Mouse (Mus musculus): ENCODE results near the gene Polk. TPM values are rescaled to one million over a fixed set of nuclear protein-coding genes. Genes with fewer than 3 reads are reported as not detected.

Polk gene
- 10 to 100 TPM; 26.1 to 29.8 TPM for total RNA-seq (2021)
- long read RNA-seq, experiment 1, partial matches to known transcripts, result 1 of 3 reads
- long read RNA-seq, experiment 1, other reads (novel, unspliced or antisense), result 2 of 3 reads
- long read RNA-seq, experiment 2, full-length matches to known transcripts, result 2 of 2 reads
- long read RNA-seq, experiment 2, partial matches to known transcripts, result 0 of 2 reads
- long read RNA-seq, experiment 2, other reads (novel, unspliced or antisense), result 0 of 2 reads

DNA sequence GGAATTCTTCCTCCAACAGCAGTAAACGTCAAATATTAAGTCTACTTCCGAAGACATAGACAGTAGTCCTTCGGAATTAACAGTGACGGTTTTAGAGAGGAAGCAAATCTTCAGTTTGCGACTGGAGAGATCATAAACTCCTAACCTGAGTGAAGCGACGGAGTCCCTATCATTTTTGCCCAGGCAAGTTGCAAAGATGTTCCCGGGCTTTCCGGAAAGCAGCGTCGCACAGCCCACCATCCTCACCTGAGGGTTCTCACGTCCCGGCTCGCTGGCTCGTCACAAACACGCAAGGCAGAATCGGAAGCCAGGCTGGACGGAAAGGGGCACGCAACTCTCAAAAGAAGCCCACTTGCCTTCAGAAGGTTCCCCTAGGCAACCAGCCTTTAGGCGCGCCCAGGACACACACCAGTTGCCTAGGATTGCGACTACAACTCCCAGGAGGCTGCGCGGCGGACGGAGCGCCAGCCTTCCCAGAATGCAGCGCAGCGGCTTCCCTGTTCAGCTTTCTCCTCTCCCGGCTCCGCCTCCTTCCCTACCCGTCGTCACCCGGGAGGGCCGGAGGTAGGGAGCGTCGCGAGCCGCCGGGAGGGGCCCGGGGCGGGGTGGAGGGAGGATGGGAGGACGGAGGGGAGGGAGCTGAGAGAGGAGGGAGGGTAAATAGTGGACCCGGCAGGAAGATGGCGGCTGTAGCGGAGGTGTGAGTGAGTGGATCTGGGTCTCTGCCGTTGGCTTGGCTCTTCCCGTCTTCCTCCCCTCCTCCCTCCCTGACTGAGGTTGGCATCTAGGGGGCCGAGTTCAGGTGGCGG lies at the start of gene Polk, which contains the start of gene Col4a3bp:
Polk (minus strand) TSS at position 499 of the 809 bp plus-strand sequence.
Col4a3bp (plus strand) TSS at position 538 of the 809 bp plus-strand sequence.
- DNase-seq, result peak; percentile 98

DNA sequence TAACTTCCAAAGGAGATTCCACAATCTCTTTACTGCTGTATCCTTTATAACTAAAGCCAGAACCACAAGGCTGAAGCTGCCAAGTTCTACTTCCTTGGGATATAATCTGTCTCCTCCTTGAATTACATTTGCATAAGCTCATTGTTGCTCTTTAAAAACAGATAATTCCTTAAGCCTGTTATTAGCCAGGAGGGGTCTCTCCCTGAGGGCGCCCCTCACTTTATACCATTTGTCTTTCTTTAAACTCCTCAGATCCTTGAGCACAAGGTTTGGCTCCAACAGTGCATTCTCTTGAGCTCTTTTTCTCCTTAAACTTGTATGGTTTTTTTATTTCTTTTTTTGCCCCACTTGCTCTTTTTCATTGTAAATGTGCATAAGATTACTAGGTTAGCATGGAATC lies 46.3 kb upstream of the Polk start:
- DNase-seq, result no peak

DNA sequence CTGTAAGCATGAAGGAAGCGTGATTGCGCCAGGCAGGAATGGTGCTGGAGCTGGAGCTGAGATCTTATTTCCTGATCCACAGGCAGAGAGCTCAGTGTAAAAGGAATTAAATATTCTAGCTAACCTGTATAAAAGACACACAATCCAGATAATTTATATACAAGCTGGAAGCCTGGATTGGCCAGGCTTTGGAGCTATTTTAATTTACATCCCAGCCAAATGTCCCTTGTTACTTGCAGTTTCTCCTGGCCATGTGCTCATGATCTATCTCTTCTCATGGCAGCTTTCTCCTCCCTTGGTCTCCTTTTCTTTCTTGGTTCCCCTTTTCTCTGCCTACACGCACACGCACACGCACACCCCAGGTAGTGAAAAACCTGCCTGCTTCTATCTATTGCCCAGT lies 44.2 kb upstream of the Polk start:
- no peak for DNase-seq

DNA sequence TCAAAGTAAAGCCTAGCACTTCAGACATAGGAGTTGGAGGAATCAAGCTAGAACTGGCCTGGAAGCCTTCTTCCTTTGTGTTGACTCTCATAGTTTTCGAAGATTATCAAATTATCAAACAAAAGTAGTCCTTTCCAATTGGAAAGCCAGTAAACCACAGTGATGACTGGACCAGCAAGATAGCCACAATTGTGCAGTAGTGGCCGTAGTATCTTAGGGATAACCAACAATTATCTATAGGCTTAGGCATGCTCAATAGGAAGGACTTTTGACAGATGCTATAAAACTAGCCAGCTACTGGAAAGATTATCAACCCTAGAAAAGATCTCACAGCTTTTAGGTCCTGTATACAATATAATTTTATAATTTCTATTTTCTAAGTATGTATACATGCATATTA lies 41.8 kb upstream of the Polk start:
- no peak for DNase-seq

DNA sequence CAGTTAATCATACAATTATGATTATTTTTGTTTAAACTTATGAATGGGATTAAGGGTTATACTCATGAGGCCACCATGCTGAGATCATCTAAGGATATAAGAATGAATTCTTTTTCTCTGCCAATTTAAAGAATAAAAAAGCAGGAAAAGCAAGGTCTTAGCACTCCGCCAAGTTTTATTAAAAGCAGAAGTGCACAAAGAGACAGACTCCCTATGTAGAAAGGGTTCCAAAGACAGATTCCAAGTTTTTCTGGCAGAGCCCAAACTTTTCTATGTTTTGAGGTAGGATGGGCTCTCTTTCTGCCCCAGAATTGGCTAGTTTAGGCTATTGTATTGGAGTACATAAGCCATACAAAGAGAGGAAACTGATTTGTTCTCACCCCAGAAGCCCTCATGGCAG lies 37.6 kb upstream of the Polk start:
- DNase-seq, result no peak

DNA sequence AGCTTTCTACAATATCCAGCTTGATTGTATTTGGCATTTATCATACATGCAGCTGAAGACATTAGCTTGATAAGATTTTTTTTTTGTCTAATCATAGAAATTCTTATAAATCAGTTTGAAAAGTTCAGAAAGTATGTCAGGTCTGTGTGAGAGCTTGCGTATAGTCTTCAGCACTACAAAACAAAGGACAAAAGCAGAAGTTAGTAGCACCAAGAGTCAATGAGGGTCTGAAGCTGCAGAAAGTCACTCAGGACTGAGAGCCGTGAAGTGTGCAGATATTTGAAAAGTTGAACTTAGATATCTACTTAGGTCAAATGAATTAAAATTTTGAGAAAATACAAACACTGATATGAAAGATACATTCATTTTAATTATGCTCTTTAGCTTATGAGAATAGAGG lies 36.7 kb upstream of the Polk start:
- no peak for DNase-seq

DNA sequence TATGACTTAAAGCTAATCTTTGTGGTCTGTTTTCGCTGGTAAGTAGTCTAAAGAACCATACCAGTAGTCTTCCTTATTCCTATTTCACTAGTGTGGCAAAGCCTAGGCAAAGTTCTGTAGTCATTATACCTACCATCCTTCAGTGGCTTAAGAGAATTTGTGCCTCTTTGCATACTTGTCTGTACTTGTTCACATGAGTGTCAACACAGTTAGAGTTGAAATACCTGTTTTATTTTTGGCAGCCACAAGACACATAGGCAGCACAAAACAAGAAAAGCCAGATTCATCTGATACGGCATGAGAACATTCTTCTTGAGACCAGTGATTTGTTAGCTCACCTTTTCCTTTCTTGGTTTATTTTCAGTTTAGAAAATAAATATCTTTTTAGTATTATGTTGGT lies 31.8 kb upstream of the Polk start:
- no peak for DNase-seq

DNA sequence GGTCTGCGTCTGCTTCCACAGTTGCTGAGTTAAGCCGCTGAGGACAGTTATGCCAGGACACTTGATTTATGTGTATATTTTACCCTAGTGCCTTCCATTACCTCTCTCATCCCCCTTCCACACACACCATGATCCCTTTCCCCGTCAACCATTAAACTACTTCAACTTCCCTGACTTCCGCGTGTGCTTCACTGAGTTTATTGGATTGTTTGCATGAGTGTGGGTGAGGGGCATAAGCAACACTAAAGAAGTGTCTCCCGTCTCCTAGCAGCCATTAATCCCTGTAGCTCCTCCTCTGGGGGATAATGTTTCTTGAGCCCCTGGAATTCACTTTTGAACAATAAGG lies 28.6 kb upstream of the Polk start:
- no peak for DNase-seq

DNA sequence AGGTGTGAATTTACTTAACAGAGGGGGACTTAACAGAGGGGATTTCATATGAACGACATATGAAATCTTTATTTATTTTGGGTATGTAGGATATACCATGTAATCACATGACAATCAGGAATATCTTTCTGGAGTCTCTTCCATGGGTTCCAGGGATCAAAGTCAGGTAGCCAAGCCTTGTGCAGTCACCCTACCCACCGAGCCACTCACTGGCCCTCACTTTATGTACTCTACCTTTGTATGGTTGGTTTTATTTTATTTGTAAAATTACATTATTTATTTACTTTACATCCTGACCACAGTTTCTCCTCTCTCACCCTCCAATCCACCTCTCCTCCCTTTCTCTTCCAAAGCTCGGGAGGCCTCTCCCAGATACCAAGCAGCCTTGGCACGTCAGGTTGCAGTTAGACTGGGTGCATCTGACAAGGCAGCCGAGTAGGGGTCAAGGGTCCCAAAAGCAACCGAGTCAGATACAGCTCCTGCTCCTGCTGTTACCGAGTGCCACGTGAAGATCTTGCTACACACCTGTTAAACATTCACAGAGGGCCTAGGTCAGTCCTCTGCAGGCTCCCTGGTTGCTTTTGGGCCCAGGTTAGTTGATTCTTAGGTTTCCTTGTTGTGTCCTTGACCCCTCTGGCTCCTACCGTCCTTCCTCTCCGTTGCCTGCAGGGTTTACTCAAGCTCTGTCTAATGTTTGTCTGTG lies 28.1 kb upstream of the Polk start:
- DNase-seq, result no peak

DNA sequence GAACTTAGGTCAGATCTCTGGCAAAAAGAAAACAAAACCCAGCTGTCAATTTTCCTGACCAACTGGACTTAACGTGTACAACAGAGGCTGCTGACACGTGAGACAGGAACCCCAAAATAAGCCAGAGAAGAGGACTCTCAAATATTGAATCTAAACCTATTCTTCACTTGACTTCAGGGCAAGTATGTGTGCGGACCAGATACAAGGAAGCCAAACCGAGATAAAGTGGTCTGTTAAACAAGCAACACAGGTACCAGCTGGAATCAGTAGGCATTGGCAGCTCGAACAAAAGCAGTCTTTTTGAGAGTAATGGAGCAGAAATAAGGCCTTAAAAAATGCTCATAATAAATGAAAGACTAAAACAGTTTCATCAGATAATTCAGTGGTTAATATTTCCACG lies 25.6 kb upstream of the Polk start:
- no peak for DNase-seq

DNA sequence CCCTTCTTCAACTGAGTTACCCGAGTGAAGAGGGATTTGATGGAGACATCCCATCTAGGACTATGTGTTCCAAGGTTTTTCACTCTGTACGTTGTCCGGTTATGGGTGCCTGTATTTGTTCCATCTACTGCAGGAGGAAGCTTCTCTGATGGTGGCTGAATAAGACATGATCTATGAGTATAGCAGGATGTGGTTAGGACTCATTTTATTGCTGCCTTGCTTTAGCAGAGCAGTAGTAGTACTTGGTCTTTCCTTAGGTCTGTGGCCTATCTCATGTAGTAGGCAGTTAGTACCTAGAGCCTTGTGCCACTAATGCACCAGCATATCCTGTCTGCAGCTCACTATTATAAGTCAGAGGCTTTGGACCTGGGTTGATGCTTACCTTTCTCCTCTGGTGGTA lies 12.7 kb upstream of the Polk start:
- DNase-seq, result no peak

DNA sequence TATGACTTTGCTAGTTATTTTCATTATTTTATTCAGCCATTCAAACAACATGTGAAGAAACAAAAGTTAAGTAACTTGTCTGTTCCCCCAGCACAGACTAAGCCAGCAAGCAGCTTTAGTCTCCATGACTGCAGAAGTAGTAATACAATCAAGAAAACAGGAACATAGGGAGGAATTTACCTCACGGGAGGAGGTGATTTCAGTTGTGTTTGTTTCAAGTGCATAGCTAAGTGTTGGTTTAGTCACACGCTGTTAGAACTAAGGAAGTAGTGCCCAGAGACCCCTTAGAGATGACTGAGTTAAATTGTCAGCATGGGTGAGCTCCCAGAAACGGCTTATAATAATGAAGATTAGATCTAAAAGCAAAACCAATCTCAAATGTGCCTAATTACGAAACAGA lies 5.6 kb upstream of the Polk start:
- no peak for DNase-seq

DNA sequence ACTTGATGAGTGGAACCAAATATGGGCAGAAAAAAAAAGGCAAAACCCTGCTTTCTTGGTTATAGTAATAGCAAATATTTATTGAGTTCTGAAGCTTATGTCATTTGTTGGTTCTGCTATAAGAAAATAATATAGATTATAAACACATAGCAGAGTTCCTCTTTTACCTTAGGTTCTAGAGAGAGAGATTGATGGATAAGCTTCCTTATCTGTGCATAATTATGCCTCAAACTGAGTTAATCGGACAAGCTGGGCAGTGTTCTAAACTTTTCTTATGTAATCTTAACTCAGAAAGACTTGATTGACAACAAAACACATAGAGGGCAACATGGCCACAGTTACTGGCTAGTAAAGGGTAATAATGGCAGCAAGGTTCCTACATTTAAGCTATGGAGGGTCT lies 4.9 kb upstream of the Polk start:
- no peak for DNase-seq

DNA sequence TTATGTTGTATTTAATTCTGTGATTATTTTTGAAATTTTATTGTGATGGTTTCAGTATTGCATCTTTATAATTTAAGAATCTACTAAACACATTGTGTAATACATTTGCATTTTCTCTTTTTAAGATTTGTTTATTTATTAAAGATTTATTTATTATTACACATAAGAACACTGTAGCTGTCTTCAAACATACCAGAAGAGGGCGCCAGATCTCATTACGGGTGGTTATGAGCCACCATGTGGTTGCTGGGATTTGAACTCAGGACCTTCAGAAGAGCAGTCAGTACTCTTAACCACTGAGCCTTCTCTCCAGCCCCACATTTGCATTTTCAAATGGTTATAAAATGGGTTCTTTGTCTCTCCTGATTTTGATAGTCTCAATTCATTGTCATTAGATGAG lies 2.1 kb upstream of the Polk start:
- no peak for DNase-seq

DNA sequence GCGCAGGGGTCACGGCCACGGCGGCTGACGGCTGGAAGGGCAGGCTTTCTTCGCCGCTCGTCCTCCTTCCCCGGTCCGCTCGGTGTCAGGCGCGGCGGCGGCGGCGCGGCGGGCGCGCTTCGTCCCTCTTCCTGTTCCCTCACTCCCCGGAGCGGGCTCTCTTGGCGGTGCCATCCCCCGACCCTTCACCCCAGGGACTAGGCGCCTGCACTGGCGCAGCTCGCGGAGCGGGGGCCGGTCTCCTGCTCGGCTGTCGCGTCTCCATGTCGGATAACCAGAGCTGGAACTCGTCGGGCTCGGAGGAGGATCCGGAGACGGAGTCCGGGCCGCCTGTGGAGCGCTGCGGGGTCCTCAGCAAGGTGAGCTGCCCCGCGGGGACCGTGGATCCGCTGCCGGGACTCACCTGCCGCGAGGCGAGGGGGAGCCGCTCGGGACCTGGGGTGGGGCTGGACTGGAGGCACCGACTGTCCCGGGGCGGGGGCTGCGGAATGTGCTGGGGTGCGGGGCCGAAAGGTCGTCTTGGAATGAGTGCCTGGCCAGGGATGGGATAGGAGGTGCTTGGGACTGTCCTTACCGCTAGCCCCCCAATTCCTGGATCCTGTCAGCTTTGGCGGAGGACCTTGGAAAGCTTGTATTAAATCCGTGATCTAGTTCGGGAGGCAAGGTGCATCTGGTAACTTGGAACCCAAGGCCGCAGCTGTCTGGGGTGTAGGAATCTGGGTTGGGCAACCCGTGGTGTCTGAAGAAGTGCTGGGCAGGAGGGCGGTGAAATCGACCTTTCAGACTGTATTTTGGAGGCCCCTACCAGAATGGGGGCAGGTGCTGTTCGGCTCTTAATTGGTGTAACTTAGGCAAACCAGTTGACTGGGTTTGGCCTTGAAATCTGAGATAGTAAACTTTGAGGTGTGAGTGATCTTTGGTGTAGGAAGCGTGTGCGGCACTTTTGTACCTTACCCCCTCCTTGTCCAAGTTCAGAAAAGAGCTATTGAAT lies 817 bp upstream of the Polk start:
- DNase-seq, result peak; percentile 72

DNA sequence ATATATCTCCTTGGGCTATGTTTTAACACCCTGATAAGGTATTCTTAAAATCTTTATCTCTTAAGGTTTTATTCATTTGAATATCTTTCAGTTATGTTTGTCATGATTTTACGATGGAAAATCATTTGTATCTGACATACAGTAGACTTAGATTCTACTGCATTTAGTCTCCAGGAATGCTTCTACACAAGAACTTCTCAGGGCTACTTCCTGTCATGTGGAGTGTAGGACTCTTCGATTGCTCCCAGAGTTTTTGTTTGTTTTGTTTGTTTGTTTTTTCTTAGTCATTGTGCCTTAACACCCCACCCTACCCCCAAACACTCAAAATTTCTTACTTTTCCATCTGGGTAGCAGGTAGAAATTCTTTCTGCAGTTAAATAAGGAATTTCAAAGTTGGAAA lies 998 bp downstream of the Polk start:
- DNase-seq, result no peak

DNA sequence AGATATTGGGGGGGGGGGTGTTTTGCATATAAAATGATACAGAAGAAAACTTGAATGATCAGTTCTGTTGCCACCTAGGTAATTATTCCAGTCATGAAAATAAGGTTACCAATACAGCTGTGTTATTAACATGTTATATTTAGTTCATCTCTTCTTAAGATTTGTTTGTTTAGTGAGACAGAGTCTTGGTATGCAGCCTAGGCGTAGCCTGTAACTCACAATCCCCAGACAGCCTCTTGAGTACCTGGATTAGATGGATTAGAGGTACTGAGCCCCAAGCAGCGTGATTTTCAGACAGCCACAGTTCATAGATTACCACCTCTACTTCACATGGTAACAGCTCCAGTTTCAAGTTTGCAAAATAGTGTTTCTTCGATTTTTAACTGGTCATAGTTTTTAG lies 4.3 kb downstream of the Polk start:
- no peak for DNase-seq

DNA sequence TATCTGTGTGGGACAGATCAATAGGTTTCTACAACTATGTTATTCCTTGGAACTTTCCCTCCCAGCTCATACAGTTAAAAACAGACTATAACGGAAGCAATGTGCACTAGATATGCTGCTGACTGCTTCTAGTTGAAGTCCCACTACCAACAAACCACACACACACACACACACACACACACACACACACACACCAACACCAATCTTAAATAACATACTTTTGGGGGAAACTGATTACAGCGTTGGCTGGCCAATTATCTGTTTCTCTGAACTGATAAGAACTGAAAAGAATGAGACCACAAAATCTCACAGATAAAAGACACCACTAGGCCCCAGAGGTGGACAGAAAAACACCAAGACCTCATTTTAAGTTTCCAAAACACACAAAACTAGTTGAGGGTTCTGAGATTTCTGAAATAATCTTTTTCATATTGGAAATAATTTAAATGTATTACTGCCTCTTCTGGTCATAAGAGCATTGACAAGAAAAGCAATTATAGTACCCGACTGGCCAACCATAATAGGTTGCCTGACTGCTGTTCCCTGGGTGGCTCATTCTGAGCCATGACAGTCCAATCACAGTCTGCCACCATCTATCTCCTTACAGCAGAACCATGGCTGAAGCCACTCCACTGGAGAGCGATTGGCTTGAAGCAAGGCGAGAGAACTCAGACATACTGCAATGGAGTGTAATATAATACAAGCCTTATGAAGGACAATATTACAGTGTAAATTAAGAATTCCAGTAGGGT lies 5.4 kb downstream of the Polk start:
- no peak for DNase-seq

DNA sequence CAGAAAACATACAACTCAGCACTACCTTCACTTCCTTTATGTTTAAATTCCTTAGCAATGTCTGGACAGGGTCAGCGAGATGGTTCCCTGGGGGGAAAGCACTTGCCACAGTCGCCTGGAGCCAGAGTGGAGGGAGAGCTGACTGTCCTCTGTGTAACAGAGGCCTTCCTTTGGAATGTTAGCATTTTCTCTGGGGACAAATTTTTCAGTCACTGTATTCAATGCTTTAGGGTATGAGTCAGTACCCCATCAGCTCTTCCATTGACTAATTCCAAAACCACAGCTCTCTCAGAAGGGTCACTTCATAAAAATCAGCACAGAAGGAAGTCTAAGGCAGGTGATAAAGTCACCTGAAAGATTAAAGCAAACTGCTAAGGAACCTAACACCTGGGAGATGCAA lies 8.6 kb downstream of the Polk start:
- DNase-seq, result no peak

DNA sequence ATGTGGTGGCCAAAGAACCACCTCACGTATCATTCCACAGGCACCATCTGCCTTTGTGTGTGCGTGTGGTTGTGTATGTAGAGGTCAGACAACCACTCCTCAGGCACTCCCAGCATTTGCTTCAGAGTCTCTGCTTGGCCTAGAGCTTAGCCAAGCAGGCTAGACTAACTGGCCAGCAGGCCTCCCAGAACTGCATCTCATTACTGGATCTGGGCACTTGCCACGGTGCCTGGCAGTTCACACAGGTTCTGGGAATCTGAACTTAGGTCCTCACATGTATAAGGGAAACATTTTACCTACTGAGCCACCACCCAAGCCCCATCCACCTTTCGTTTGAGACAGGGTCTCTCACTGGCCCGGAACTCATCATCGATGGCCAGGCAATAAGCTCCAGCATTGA lies 10.2 kb downstream of the Polk start:
- no peak for DNase-seq

DNA sequence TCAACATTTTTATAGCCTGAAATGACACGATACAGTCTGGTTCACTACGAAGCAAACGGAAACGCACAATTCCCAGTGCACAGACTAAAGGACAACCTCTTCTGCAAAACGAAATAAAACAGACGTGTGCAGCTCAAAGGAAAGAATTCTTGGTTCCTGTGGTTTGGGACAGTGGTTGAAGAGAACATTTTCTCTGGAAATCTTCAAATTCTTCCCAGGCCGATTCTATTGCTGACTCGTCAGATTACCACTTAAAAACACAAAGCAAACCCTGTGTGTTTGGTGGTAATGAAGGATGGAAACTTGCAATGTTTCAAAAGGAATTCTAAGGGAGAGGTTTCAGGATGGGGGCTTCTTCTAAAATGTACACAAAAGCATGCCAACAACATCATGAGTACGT lies 12.3 kb downstream of the Polk start:
- DNase-seq, result no peak

DNA sequence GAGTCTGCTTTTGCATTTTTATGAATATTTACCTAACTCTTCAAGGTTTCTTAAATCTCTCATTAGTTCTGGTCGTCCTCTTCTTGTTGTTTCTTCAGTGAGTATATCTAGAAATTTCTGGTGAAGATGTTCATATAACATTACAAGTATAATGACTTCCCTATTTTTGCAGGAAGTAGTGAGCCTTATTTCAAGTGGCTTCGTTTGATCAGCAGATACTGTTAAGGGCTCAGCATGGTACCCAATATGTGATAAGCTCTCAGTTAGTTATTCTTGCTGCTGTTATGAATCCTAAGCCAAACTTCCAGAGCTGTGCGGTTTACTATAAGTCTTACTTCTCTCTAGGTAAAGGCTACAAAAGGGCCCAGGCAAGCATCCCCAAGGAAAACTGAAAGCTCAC lies 12.8 kb downstream of the Polk start:
- DNase-seq, result no peak
